Mouse (Mus musculus): ENCODE data around the gene Plxna2. TPM values are rescaled to one million over a fixed set of nuclear protein-coding genes. Genes with fewer than 3 reads are reported as not detected.

The Plxna2 gene
- polyA plus RNA-seq, 2 experiments: 11.0 to 11.9 TPM

DNA sequence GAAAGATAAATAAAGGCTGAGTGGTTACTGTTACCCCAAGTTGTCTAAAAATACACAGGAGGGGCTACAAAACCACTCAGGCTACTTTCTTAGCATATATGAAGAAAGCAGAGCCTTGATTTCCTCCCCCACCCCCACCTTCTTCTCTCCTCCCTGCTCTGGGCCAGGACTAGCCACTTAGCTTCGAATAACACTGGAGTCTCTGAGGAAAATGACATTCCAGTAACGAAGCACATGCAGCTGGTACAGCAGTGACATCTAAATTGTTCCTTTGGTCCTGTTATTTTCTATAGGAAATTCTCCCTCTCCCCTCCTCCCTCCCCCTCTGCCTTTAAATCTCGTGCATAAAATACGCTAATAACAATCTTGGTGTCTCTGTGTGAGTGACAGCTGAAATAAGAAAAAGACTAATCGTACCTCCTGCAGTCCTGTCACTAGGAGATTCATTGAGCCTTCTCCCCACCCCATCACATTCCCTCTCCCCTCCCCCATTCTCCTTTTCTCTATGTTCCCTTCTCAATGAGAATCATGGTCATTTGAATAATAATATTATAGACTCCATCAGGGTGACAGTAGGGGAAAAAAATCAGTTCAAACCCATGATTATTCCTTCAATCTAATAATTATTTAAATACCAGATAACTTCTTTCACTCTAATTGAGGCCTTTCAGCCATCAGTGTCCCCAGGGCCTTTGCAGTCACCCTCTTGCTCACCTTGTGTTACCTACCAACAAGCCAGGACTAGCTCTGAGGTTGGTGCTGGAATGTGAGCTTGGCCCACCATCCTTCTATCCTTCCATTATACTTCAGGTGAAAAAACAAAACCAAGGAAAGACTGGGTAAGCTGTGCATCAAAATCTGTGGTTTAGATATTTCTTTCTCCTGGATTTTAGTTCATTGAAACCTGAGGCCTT lies 19.6 kb downstream of the Plxna2 start:
- no peak for ATAC-seq (ENCODE audit: low FRiP score, low read depth)
- WGBS: 30% methylated on average over 5 of the region's 5 CpGs
- no peaks in the 10 kb centered on the region for H3K9me3 ChIP-seq (ENCODE audit: control insufficient read depth, low read length)

DNA sequence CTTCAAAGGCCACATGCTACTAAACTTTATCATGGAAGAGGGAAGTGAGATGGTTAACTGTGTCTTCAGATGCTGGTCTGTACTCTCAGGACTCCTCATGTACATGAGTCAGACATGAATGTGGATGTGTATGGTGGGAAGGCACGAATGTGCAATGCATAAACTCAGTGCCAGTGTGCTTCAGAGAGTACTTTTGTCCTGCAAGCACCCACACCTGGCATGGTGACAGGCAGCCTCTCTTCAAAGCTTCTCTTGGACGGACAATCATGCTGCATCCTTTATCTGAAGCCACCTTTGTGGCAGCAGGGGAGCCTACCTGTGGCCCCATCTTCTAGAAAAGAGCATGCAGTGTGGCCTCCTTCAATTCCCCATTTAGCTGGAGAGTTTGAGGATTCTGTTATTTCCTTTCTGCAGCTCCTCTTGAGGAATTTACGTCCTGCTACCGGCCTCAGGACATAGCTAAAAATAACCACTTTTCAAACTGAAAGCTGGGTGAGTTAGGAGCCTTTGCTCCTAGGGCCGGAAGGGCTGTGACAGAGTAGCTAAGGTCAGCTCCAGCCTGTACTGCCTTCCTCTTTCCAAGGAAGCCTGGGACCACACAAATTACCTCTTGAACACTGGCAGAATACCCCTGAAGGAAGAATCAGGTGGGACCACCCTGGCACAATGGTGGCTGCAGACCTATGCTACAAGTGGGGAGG lies 23.7 kb downstream of the Plxna2 start:
- no peak for ATAC-seq (ENCODE audit: low FRiP score, low read depth)

More for the DNA sequence above, 19.6 kb downstream of the Plxna2 start:
- Histone ChIP-seq H3K4me1 (ENCODE audit: control insufficient read depth, insufficient read depth, low read length) (no peaks in the 10 kb centered on the region), H3K9ac (ENCODE audit: low read depth, low read length, severe bottlenecking) (no peak overlapping the region), H3K4me2 (replicated peaks; ENCODE audit: low read depth, low read length, severe bottlenecking) (no peak overlapping the region), H3K36me3 (ENCODE audit: control insufficient read depth, insufficient read depth, low read length) (no peaks in the 10 kb centered on the region), H3K27ac (replicated peaks; ENCODE audit: low read depth, low read length) (no peak overlapping the region), H3K27me3 (ENCODE audit: control insufficient read depth, insufficient read depth, low read length) (no peaks in the 10 kb centered on the region), H3K4me3 (replicated peaks; ENCODE audit: low read length) (no peak overlapping the region)
- DNase-seq (ENCODE audit: low spot score): no peak
- no peak for TF ChIP-seq POLR2A (IDR thresholded peaks at IDR 0.05; ENCODE audit: borderline replicate concordance, extremely low read depth, insufficient read depth, insufficient read length)

GRCm38 (mm10) chr1:194642302-194642787 lies 24.3 kb downstream of the Plxna2 start:
- Histone ChIP-seq H3K4me3 (replicated peaks; ENCODE audit: low read length) (no peak overlapping the region), H3K9ac (ENCODE audit: low read depth, low read length, severe bottlenecking) (no peak overlapping the region), H3K4me2 (replicated peaks; ENCODE audit: low read depth, low read length, severe bottlenecking) (no peak overlapping the region), H3K36me3 (ENCODE audit: control insufficient read depth, insufficient read depth, low read length) (no peaks in the 10 kb centered on the region), H3K4me1 (ENCODE audit: control insufficient read depth, insufficient read depth, low read length) (no peaks in the 10 kb centered on the region), H3K27me3 (ENCODE audit: control insufficient read depth, insufficient read depth, low read length) (no peaks in the 10 kb centered on the region), H3K27ac (replicated peaks; ENCODE audit: low read depth, low read length) (no peak overlapping the region), H3K9me3 (ENCODE audit: control insufficient read depth, low read length) (no peaks in the 10 kb centered on the region)
- 80% methylated on average over 1 of the region's 1 CpGs for WGBS
- ATAC-seq (ENCODE audit: low FRiP score, low read depth) (no peak), DNase-seq (ENCODE audit: low spot score) (peak; percentile 20)
- no peak for TF ChIP-seq POLR2A (IDR thresholded peaks at IDR 0.05; ENCODE audit: borderline replicate concordance, extremely low read depth, insufficient read depth, insufficient read length)

More for the DNA sequence above, 23.7 kb downstream of the Plxna2 start:
- no peaks in the 10 kb centered on the region for H3K4me1 ChIP-seq (ENCODE audit: control insufficient read depth, insufficient read depth, low read length)
- no peaks in the 10 kb centered on the region for H3K36me3 ChIP-seq (ENCODE audit: control insufficient read depth, insufficient read depth, low read length)
- H3K9me3 ChIP-seq (ENCODE audit: control insufficient read depth, low read length): no peaks in the 10 kb centered on the region
- H3K27me3 ChIP-seq (ENCODE audit: control insufficient read depth, insufficient read depth, low read length): no peaks in the 10 kb centered on the region
- H3K4me3 ChIP-seq (replicated peaks; ENCODE audit: low read length): no peak overlapping the region
- no peak overlapping the region for H3K9ac ChIP-seq (ENCODE audit: low read depth, low read length, severe bottlenecking)
- no peak overlapping the region for H3K27ac ChIP-seq (replicated peaks; ENCODE audit: low read depth, low read length)
- H3K4me2 ChIP-seq (replicated peaks; ENCODE audit: low read depth, low read length, severe bottlenecking): no peak overlapping the region
- TF ChIP-seq POLR2A (IDR thresholded peaks at IDR 0.05; ENCODE audit: borderline replicate concordance, extremely low read depth, insufficient read depth, insufficient read length): no peak
- 43% methylated on average over 5 of the region's 5 CpGs for WGBS
- DNase-seq (ENCODE audit: low spot score): no peak

- no peaks in the 10 kb centered on the region for H3K36me3 ChIP-seq (ENCODE audit: control insufficient read depth, insufficient read depth, low read length)
- DNase-seq (ENCODE audit: low spot score) (no peak), ATAC-seq (ENCODE audit: low FRiP score, low read depth) (no peak)
- H3K4me1 ChIP-seq (ENCODE audit: control insufficient read depth, insufficient read depth, low read length): no peaks in the 10 kb centered on the region
- no peak overlapping the region for H3K4me3 ChIP-seq (replicated peaks; ENCODE audit: low read length)
- no peaks in the 10 kb centered on the region for H3K27me3 ChIP-seq (ENCODE audit: control insufficient read depth, insufficient read depth, low read length)
- no peaks in the 10 kb centered on the region for H3K9me3 ChIP-seq (ENCODE audit: control insufficient read depth, low read length)
- WGBS: 88% methylated on average over 6 of the region's 6 CpGs
- H3K9ac ChIP-seq (ENCODE audit: low read depth, low read length, severe bottlenecking): no peak overlapping the region
- no peak overlapping the region for H3K27ac ChIP-seq (replicated peaks; ENCODE audit: low read depth, low read length)
- no peak overlapping the region for H3K4me2 ChIP-seq (replicated peaks; ENCODE audit: low read depth, low read length, severe bottlenecking)
- TF ChIP-seq POLR2A (IDR thresholded peaks at IDR 0.05; ENCODE audit: borderline replicate concordance, extremely low read depth, insufficient read depth, insufficient read length): no peak
Observed at GRCm38 (mm10) chr1:194643930-194644329, 25.9 kb downstream of the Plxna2 start.

DNA sequence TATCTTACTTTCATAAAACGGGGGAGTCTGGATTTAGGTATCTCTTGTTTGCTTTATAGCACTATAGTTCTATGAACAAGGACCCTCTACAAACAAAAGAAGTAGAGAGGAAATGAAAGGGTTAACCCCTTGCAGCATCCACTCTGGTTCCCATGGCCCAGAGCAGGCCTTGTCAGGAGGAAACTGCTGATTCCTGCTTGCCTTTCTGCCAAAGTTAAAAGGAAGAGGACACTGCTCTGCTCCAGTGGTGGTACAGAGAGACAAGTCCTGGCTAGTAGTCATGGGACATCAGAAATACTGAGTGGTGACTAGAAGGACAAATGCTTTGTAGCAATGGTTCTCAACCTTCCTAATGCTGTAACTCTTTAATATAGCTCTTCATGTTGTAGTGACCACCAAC lies 27.9 kb downstream of the Plxna2 start:
- Histone ChIP-seq H3K36me3 (ENCODE audit: control insufficient read depth, insufficient read depth, low read length) (no peaks in the 10 kb centered on the region), H3K9ac (ENCODE audit: low read depth, low read length, severe bottlenecking) (no peak overlapping the region), H3K4me2 (replicated peaks; ENCODE audit: low read depth, low read length, severe bottlenecking) (no peak overlapping the region), H3K9me3 (ENCODE audit: control insufficient read depth, low read length) (no peaks in the 10 kb centered on the region), H3K4me1 (ENCODE audit: control insufficient read depth, insufficient read depth, low read length) (no peaks in the 10 kb centered on the region), H3K27me3 (ENCODE audit: control insufficient read depth, insufficient read depth, low read length) (no peaks in the 10 kb centered on the region), H3K4me3 (replicated peaks; ENCODE audit: low read length) (no peak overlapping the region), H3K27ac (replicated peaks; ENCODE audit: low read depth, low read length) (no peak overlapping the region)
- 86% methylated on average over 1 of the region's 1 CpGs for WGBS
- ATAC-seq (ENCODE audit: low FRiP score, low read depth) (no peak), DNase-seq (ENCODE audit: low spot score) (no peak)
- no peak for TF ChIP-seq POLR2A (IDR thresholded peaks at IDR 0.05; ENCODE audit: borderline replicate concordance, extremely low read depth, insufficient read depth, insufficient read length)
